Mouse (Mus musculus): ENCODE measurements around the gene Lgals3bp. TPM values are rescaled to one million over a fixed set of nuclear protein-coding genes. Genes with fewer than 3 reads are reported as not detected.

Lgals3bp gene
- polyA plus RNA-seq, 1 experiment from 2014 or later, result 2.0 TPM

- DNase-seq (ENCODE audit: low spot score), result peak; percentile 59
- Histone ChIP-seq H3K4me3 (no peak overlapping the region), H3K4me1 (replicated peaks) (peaks cover 48% of the 10 kb centered on the region), H3K9me3 (no peaks in the 10 kb centered on the region), H3K27me3 (ENCODE audit: insufficient read depth, poor library complexity, severe bottlenecking) (peaks cover 9% of the 10 kb centered on the region; the same call in 1 of the 2 replicates), H3K36me3 (no peaks in the 10 kb centered on the region), H3K27ac (peak overlapping the region; percentile 76)
- WGBS, result 8% methylated on average over 8 of the region's 8 CpGs
Observed at GRCm38 (mm10) chr11:118362971-118363518, 38.8 kb downstream of the Lgals3bp start.

GRCm38 (mm10) chr11:118362501-118362900 is 39.4 kb downstream of the Lgals3bp start:
- peaks cover 9% of the 10 kb centered on the region; the same call in 1 of the 2 replicates for H3K27me3 ChIP-seq (ENCODE audit: insufficient read depth, poor library complexity, severe bottlenecking)
- peaks cover 48% of the 10 kb centered on the region for H3K4me1 ChIP-seq (replicated peaks)
- no peak for DNase-seq (ENCODE audit: low spot score)
- H3K9me3 ChIP-seq, result no peaks in the 10 kb centered on the region
- WGBS, result 61% methylated on average over 1 of the region's 1 CpGs
- H3K4me3 ChIP-seq, result no peak overlapping the region
- peak overlapping the region; percentile 76 for H3K27ac ChIP-seq
- H3K36me3 ChIP-seq, result no peaks in the 10 kb centered on the region

- DNase-seq (ENCODE audit: low spot score), result no peak
- no peaks in the 10 kb centered on the region for H3K9me3 ChIP-seq
- no peak overlapping the region for H3K27ac ChIP-seq
- 71% methylated on average over 10 of the region's 10 CpGs for WGBS
- peaks cover 45% of the 10 kb centered on the region for H3K4me1 ChIP-seq (replicated peaks)
- peaks cover 9% of the 10 kb centered on the region; the same call in 1 of the 2 replicates for H3K27me3 ChIP-seq (ENCODE audit: insufficient read depth, poor library complexity, severe bottlenecking)
- H3K36me3 ChIP-seq, result no peaks in the 10 kb centered on the region
- H3K4me3 ChIP-seq, result no peak overlapping the region
Observed at GRCm38 (mm10) chr11:118360907-118361341, 41.0 kb downstream of the Lgals3bp start.

- Histone ChIP-seq H3K4me3 (no peak overlapping the region), H3K27ac (0 out of 2 replicates have a peak overlapping the region, but pooled peaks have one; percentile 29), H3K27me3 (ENCODE audit: insufficient read depth, poor library complexity, severe bottlenecking) (peaks cover 9% of the 10 kb centered on the region; the same call in 1 of the 2 replicates), H3K36me3 (no peaks in the 10 kb centered on the region), H3K9me3 (no peaks in the 10 kb centered on the region), H3K4me1 (replicated peaks) (peaks cover 45% of the 10 kb centered on the region)
- no peak for DNase-seq (ENCODE audit: low spot score)
- 86% methylated on average over 7 of the region's 7 CpGs for WGBS
Observed at GRCm38 (mm10) chr11:118360491-118360890, 41.4 kb downstream of the Lgals3bp start.

- Histone ChIP-seq H3K9me3 (no peaks in the 10 kb centered on the region), H3K4me3 (peak within 1 kb of the TSS; percentile 75), H3K4me1 (replicated peaks) (peaks cover 36% of the 10 kb centered on the region), H3K27ac (peak within 1 kb of the TSS; percentile 96), H3K36me3 (0 out of 2 replicates have a peak, but pooled peaks cover 5% of the 10 kb centered on the region), H3K27me3 (ENCODE audit: insufficient read depth, poor library complexity, severe bottlenecking) (peaks cover 6% of the 10 kb centered on the region)
- no peak for DNase-seq (ENCODE audit: low spot score)
- WGBS, result 26% methylated on average over 6 of the region's 6 CpGs
Observed at GRCm38 (mm10) chr11:118355640-118356039, 46.3 kb downstream of the Lgals3bp start, which contains the start of gene Timp2. TSS of gene Timp2 (minus strand) at chr11:118355740.

- DNase-seq (ENCODE audit: low spot score), result peak; percentile 86
- under 1% methylated on average over 40 of the region's 43 CpGs for WGBS
- Histone ChIP-seq H3K27me3 (ENCODE audit: insufficient read depth, poor library complexity, severe bottlenecking) (peaks cover 6% of the 10 kb centered on the region), H3K4me1 (replicated peaks) (peaks cover 36% of the 10 kb centered on the region), H3K27ac (peak overlapping the region; percentile 96), H3K36me3 (0 out of 2 replicates have a peak, but pooled peaks cover 5% of the 10 kb centered on the region), H3K4me3 (peak overlapping the region; percentile 75), H3K9me3 (no peaks in the 10 kb centered on the region)
Observed at GRCm38 (mm10) chr11:118355205-118355604, 46.7 kb downstream of the Lgals3bp start.

- H3K36me3 ChIP-seq, result 0 out of 2 replicates have a peak, but pooled peaks cover 5% of the 10 kb centered on the region
- peaks cover 6% of the 10 kb centered on the region for H3K27me3 ChIP-seq (ENCODE audit: insufficient read depth, poor library complexity, severe bottlenecking)
- under 1% methylated on average over 47 of the region's 47 CpGs for WGBS
- peak overlapping the region; percentile 96 for H3K27ac ChIP-seq
- H3K4me1 ChIP-seq (replicated peaks), result peaks cover 37% of the 10 kb centered on the region
- peak overlapping the region; percentile 75 for H3K4me3 ChIP-seq
- no peaks in the 10 kb centered on the region for H3K9me3 ChIP-seq
- DNase-seq (ENCODE audit: low spot score), result peak; percentile 56
Observed at GRCm38 (mm10) chr11:118354636-118355191, 47.2 kb downstream of the Lgals3bp start.

- 0 out of 2 replicates have a peak, but pooled peaks cover 5% of the 10 kb centered on the region for H3K36me3 ChIP-seq
- H3K9me3 ChIP-seq, result no peaks in the 10 kb centered on the region
- 93% methylated on average over 5 of the region's 5 CpGs for WGBS
- no peak overlapping the region for H3K4me3 ChIP-seq
- peak overlapping the region; percentile 56 for H3K27ac ChIP-seq
- peaks cover 6% of the 10 kb centered on the region for H3K27me3 ChIP-seq (ENCODE audit: insufficient read depth, poor library complexity, severe bottlenecking)
- DNase-seq (ENCODE audit: low spot score), result no peak
- peaks cover 45% of the 10 kb centered on the region for H3K4me1 ChIP-seq (replicated peaks)
Observed at GRCm38 (mm10) chr11:118349494-118349893, 52.4 kb downstream of the Lgals3bp start.

- Histone ChIP-seq H3K27me3 (ENCODE audit: insufficient read depth, poor library complexity, severe bottlenecking) (peaks cover 4% of the 10 kb centered on the region), H3K4me1 (replicated peaks) (peaks cover 40% of the 10 kb centered on the region), H3K4me3 (no peak overlapping the region), H3K27ac (peak overlapping the region; percentile 56), H3K36me3 (0 out of 2 replicates have a peak, but pooled peaks cover 5% of the 10 kb centered on the region), H3K9me3 (no peaks in the 10 kb centered on the region)
- WGBS, result 75% methylated on average over 5 of the region's 5 CpGs
- DNase-seq (ENCODE audit: low spot score), result no peak
Observed at GRCm38 (mm10) chr11:118348877-118349276, 53.0 kb downstream of the Lgals3bp start.

GRCm38 (mm10) chr11:118348419-118348818 is 53.5 kb downstream of the Lgals3bp start:
- 81% methylated on average over 3 of the region's 3 CpGs for WGBS
- no peaks in the 10 kb centered on the region for H3K9me3 ChIP-seq
- H3K4me3 ChIP-seq, result no peak overlapping the region
- no peak for DNase-seq (ENCODE audit: low spot score)
- 0 out of 2 replicates have a peak, but pooled peaks cover 5% of the 10 kb centered on the region for H3K36me3 ChIP-seq
- H3K27me3 ChIP-seq (ENCODE audit: insufficient read depth, poor library complexity, severe bottlenecking), result no peaks in the 10 kb centered on the region
- H3K27ac ChIP-seq, result 0 out of 2 replicates have a peak overlapping the region, but pooled peaks have one; percentile 56
- peaks cover 40% of the 10 kb centered on the region for H3K4me1 ChIP-seq (replicated peaks)

- Histone ChIP-seq H3K36me3 (0 out of 2 replicates have a peak, but pooled peaks cover 5% of the 10 kb centered on the region), H3K27me3 (ENCODE audit: insufficient read depth, poor library complexity, severe bottlenecking) (no peaks in the 10 kb centered on the region), H3K9me3 (no peaks in the 10 kb centered on the region), H3K27ac (no peak overlapping the region), H3K4me3 (no peak overlapping the region), H3K4me1 (replicated peaks) (peaks cover 40% of the 10 kb centered on the region)
- WGBS, result 88% methylated on average over 12 of the region's 12 CpGs
- DNase-seq (ENCODE audit: low spot score), result no peak
Observed at GRCm38 (mm10) chr11:118347911-118348310, 54.0 kb downstream of the Lgals3bp start.

GRCm38 (mm10) chr11:118347391-118347790 is 54.5 kb downstream of the Lgals3bp start:
- Histone ChIP-seq H3K36me3 (0 out of 2 replicates have a peak, but pooled peaks cover 2% of the 10 kb centered on the region), H3K9me3 (no peaks in the 10 kb centered on the region), H3K27ac (no peak overlapping the region), H3K4me1 (replicated peaks) (peaks cover 44% of the 10 kb centered on the region), H3K4me3 (no peak overlapping the region), H3K27me3 (ENCODE audit: insufficient read depth, poor library complexity, severe bottlenecking) (no peaks in the 10 kb centered on the region)
- DNase-seq (ENCODE audit: low spot score), result no peak
- 96% methylated on average over 2 of the region's 2 CpGs for WGBS
